Comparison of ENCODE assay signal across 20 mouse cellular contexts in the genomic region with DNA sequence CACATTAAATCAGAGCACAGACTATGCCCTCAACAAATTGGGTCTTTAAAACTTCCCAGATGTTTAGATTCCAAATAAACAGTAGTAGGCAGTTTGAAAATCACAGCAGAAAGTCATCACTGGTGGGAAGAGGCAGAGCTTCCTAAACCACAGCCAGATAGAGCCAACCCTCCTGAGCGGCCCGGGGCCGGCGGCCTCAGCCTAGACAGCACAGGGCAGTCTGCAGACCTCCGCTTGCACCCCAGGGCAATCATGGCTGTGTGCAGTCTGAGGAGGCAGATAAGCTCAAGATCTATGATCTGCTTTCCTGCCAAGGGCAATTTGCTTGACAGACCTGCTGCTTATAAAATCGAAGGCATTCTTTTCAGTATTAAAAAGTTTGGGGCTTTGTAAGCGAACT.
A peak's percentile ranks its signal among the peaks of the same experiment; 100 is the strongest.
DNase-seq lines count a peak whose midpoint lies in the region; ATAC-seq and TF ChIP-seq lines count a peak whose summit lies in the region.
"Had no signal": no experiment of that assay in that cellular context is flagged by ENCODE, and none has a peak within 500 bp of the region (broad histone marks: within the 10 kb centered on the region; RNA-seq: fewer than 3 reads in every experiment).

No protein-coding gene starts in this region.

- H3K36me3 ChIP-seq in lung, embryonic 14.5 days (ENCODE audit: insufficient read depth): no peaks in the 10 kb centered on the region
- no peaks in the 10 kb centered on the region for H3K36me3 ChIP-seq in embryonic facial prominence, embryonic 10.5 days (replicated peaks)
- H3K36me3 ChIP-seq in limb, embryonic 13.5 days: no peaks in the 10 kb centered on the region
- H3K36me3 ChIP-seq: forebrain, embryonic 15.5 days; heart, embryonic 12.5 days; hindbrain, embryonic 12.5 days had no signal

- TF ChIP-seq CTCF in lung, embryonic 14.5 days (IDR thresholded peaks at IDR 0.05; ENCODE audit: low read depth): no peak

- no peak overlapping the region; the same call in 1 of the 2 replicates for H3K27ac ChIP-seq in lung, embryonic 14.5 days (ENCODE audit: low read depth)
- H3K27ac ChIP-seq in embryonic facial prominence, embryonic 10.5 days (replicated peaks): no peak overlapping the region
- H3K27ac ChIP-seq in limb, embryonic 13.5 days: no peak overlapping the region
- H3K27ac ChIP-seq: forebrain, embryonic 15.5 days; hindbrain, embryonic 12.5 days; macrophage had no signal

- DNase-seq in adrenal gland, postnatal 10 days: peak; percentile 12
- no peak for DNase-seq in adrenal gland, adult 2 months
- DNase-seq in lung, embryonic 14.5 days: peak; percentile 76
- no peak for DNase-seq in lung, postnatal 10 days
- peak; percentile 16 for DNase-seq in embryonic facial prominence, embryonic 10.5 days (ENCODE audit: low spot score)
- DNase-seq in kidney, postnatal 10 days: no peak
- DNase-seq: adrenal gland, postnatal 25 days; cerebellum, adult 11-12 months; cerebellum, postnatal 10 days; gastrocnemius, postnatal 10 days; heart, postnatal 10 days; kidney, adult 8-10 months; kidney, postnatal 14 days; liver, postnatal 0 days had no signal

- no peak overlapping the region for H3K4me3 ChIP-seq in lung, embryonic 14.5 days (ENCODE audit: low read depth, low read length)
- no peak overlapping the region for H3K4me3 ChIP-seq in embryonic facial prominence, embryonic 10.5 days
- no peak overlapping the region for H3K4me3 ChIP-seq in limb, embryonic 13.5 days
- H3K4me3 ChIP-seq: forebrain, embryonic 15.5 days; heart, embryonic 12.5 days; hindbrain, embryonic 12.5 days had no signal

- no peaks in the 10 kb centered on the region; the same call in 1 of the 2 replicates for H3K27me3 ChIP-seq in lung, embryonic 14.5 days (ENCODE audit: insufficient read depth, low read length)
- no peaks in the 10 kb centered on the region for H3K27me3 ChIP-seq in embryonic facial prominence, embryonic 10.5 days (replicated peaks; ENCODE audit: low read depth, poor library complexity, severe bottlenecking)
- 0 out of 2 replicates have a peak, but pooled peaks cover 7% of the 10 kb centered on the region for H3K27me3 ChIP-seq in limb, embryonic 13.5 days
- H3K27me3 ChIP-seq: forebrain, embryonic 15.5 days; heart, embryonic 12.5 days; hindbrain, embryonic 12.5 days had no signal

- ATAC-seq in lung, embryonic 14.5 days (ENCODE audit: insufficient read depth): peak; percentile 94
- 0 out of 2 replicates have a peak, but pooled peaks have one; percentile 54 for ATAC-seq in limb, embryonic 13.5 days (ENCODE audit: low FRiP score, low read depth)
- no peak for ATAC-seq in cerebellum, adult (ENCODE audit: insufficient number of reproducible peaks, low FRiP score, low TSS enrichment)
- ATAC-seq: forebrain, embryonic 15.5 days; liver, postnatal 0 days had no signal

- no peak overlapping the region for H3K9ac ChIP-seq in lung, embryonic 14.5 days
- no peak overlapping the region for H3K9ac ChIP-seq in limb, embryonic 13.5 days
- H3K9ac ChIP-seq: forebrain, embryonic 15.5 days; heart, embryonic 12.5 days; hindbrain, embryonic 12.5 days; liver, postnatal 0 days had no signal

- H3K9me3 ChIP-seq in lung, embryonic 14.5 days (ENCODE audit: low read depth, low read length): no peaks in the 10 kb centered on the region
- no peaks in the 10 kb centered on the region for H3K9me3 ChIP-seq in embryonic facial prominence, embryonic 10.5 days
- H3K9me3 ChIP-seq in limb, embryonic 13.5 days: no peaks in the 10 kb centered on the region
- H3K9me3 ChIP-seq: forebrain, embryonic 15.5 days; heart, embryonic 12.5 days; hindbrain, embryonic 12.5 days had no signal

- WGBS in lung, embryonic 14.5 days: 30% methylated on average over 7 of the region's 7 CpGs
- 75% methylated on average over 7 of the region's 7 CpGs for WGBS in embryonic facial prominence, embryonic 10.5 days
- 30% methylated on average over 7 of the region's 7 CpGs for WGBS in limb, embryonic 13.5 days

- no peak overlapping the region for H3K4me2 ChIP-seq in lung, embryonic 14.5 days
- no peak overlapping the region for H3K4me2 ChIP-seq in limb, embryonic 13.5 days (replicated peaks)
- H3K4me2 ChIP-seq: forebrain, embryonic 15.5 days; heart, embryonic 12.5 days; hindbrain, embryonic 12.5 days had no signal

- H3K4me1 ChIP-seq in lung, embryonic 14.5 days (ENCODE audit: insufficient read depth): peaks cover 8% of the 10 kb centered on the region; the same call in 1 of the 2 replicates
- H3K4me1 ChIP-seq in embryonic facial prominence, embryonic 10.5 days: no peaks in the 10 kb centered on the region
- peaks cover 6% of the 10 kb centered on the region for H3K4me1 ChIP-seq in limb, embryonic 13.5 days
- H3K4me1 ChIP-seq: forebrain, embryonic 15.5 days; heart, embryonic 12.5 days; hindbrain, embryonic 12.5 days had no signal

Comparison
In these comparisons a context has a peak if more than half of its experiments do, and no peak if none do; other contexts are left out.
1. DNase-seq: peak in adrenal gland, postnatal 10 days (single experiment), lung, embryonic 14.5 days (single experiment) and embryonic facial prominence, embryonic 10.5 days (single experiment); none in adrenal gland, adult 2 months (single experiment), lung, postnatal 10 days (single experiment) and kidney, postnatal 10 days (single experiment).